Mouse (Mus musculus) macrophage (primary cell): ENCODE measurements around the gene Echdc2. TPM values are rescaled to one million over a fixed set of nuclear protein-coding genes. Genes with fewer than 3 reads are reported as not detected.
"Not testable (repeated sequence)": the region's sequence is repeated elsewhere in the genome, so short reads cannot be mapped to it uniquely, and the experiment has no call there.

Experiments
- H3K27ac ChIP-seq: fragments of 350-480 bp; formaldehyde crosslinking; 2 replicates; pipeline ENCODE4 v1.9.0; 2021
- H3K36me3 ChIP-seq: fragments of 350-480 bp; formaldehyde crosslinking; 2 replicates; pipeline ENCODE4 v1.9.0; 2021; ENCODE audit errors: inconsistent target
- H3K4me3 ChIP-seq: fragments of 350-480 bp; formaldehyde crosslinking; 2 replicates; pipeline ENCODE4 v1.9.0; 2021; ENCODE audit errors: inconsistent target
- H3K79me2 ChIP-seq: fragments of 350-480 bp; formaldehyde crosslinking; 2 replicates; pipeline ENCODE4 v1.9.0; 2021; ENCODE audit errors: inconsistent target
- WGBS: methylation state at CpG from one replicate; pipeline ENCODE4 v1.1.7; 2026; ENCODE audit warnings: inconsistent platforms; ENCODE audit not compliant: missing documents; 5-methylcytosine and 5-hydroxymethylcytosine counted together
- polyA plus RNA-seq: library from polyadenylated mRNA; stranded (reverse); fragments of 250-400 nt; gene quantifications from 3 replicates; pipeline ENCODE4 v1.2.4, GENCODE M21; 2018; ENCODE audit warnings: inconsistent platforms
- total RNA-seq, 78 experiments: library from RNA; depleted of rRNA; stranded (reverse); fragments of 250-400 nt; gene quantifications; 1 replicate in 9 of 78; 2 replicates in 24 of 78; 3 replicates in 43 of 78; 4 replicates in 2 of 78; pipeline ENCODE4 v1.2.4; 2018; ENCODE audit warnings: inconsistent platforms in 56 of 78

Echdc2 gene
- 1 to 10 TPM in 1 of 26 experiments, not detected in 25; 1.5 TPM for total RNA-seq (2018; cell fraction: chromatin; rRNA removed)
- total RNA-seq (2018; cell fraction: cytosol; rRNA removed): not detected
- total RNA-seq (2018; cell fraction: nucleus; rRNA removed): 1 to 10 TPM in 1 of 26 experiments, not detected in 25; 1.0 TPM
- not detected in 3 replicates for polyA plus RNA-seq

DNA sequence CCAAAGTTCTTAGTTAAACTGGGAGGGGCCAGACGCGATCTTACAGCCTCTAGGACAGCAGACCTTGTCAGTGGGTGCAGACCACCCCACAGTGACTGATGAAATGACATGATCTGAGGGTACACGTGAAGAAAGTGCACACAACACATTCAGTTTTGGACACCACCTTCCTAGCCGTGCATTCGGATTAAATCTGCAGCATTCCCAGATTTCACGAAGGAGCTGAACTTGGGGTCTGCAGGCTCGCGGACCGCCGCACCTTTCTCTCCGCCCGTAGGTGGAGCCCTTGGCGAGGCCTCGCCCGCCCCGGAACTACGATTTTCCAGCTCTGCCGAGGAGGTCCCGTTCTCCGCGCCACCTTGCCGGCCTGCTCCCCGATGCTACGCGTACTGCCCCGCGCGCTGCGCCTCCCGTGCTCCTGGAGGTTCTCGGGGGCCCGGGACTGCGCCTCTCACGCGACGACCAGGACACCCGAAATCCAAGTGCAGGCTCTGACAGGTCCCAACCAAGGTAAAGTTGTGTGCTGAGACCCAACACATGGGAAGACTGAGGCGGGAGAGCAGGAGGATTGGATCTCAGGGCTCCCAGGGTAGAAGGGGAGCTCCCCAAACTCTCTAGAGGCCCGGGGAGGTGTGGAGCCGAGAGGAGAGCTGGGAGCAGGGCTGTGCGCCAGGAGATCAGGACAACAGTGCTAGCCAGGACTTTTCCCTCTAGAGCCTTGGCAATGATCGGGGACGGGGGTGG, at the start of gene Echdc2:
TSS of gene Echdc2 (plus strand) at position 286 of the 744 bp plus-strand sequence.
- Histone ChIP-seq H3K27ac (no peak within 1 kb of the TSS), H3K79me2 (no peaks in the 10 kb centered on the region), H3K4me3 (no peak within 1 kb of the TSS), H3K36me3 (no peaks in the 10 kb centered on the region)
- 2% methylated on average over 43 of the region's 43 CpGs for WGBS

DNA sequence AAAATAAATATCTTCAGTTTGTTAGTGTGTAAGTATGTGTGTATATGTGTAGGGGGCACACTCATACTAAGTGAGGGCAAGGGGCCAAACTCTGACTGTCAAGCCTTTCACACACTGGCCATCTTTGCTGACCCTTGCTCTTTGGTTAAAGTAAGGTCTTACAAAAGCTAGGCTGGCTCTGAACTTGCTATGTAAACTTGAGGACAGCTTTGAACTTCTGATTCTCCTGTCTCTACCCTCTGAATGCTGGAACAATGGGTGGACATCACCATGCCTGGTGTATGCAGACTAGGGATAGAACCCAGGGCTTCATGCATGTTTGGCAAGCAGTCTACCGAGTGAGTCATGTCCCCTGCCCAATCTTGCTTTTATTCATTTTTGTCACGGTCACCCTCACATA, 48.8 kb upstream of the Echdc2 start:
- Histone ChIP-seq H3K36me3 (no peaks in the 10 kb centered on the region), H3K27ac (no peak overlapping the region), H3K79me2 (no peaks in the 10 kb centered on the region), H3K4me3 (no peak overlapping the region)
- 86% methylated on average over 2 of the region's 2 CpGs for WGBS

DNA sequence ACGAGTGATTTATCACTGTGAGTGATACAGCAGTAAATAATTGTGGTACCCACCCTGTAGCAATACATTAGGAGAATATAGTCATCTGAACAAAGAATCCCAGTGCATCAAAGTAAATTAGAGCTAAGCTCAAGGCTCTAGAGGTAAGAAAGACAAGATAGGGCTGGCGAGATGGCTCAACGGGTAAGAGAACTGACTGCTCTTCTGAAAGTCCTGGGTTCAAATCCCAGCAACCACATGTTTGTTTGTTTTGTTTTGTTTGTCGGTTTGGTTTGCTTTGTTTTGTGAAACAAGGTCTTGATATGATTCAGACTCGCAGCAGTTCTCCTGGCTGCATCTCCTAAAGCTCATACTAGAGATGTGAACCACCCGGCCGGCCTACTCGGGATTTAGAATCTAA, 47.7 kb upstream of the Echdc2 start:
- no peak overlapping the region for H3K27ac ChIP-seq

DNA sequence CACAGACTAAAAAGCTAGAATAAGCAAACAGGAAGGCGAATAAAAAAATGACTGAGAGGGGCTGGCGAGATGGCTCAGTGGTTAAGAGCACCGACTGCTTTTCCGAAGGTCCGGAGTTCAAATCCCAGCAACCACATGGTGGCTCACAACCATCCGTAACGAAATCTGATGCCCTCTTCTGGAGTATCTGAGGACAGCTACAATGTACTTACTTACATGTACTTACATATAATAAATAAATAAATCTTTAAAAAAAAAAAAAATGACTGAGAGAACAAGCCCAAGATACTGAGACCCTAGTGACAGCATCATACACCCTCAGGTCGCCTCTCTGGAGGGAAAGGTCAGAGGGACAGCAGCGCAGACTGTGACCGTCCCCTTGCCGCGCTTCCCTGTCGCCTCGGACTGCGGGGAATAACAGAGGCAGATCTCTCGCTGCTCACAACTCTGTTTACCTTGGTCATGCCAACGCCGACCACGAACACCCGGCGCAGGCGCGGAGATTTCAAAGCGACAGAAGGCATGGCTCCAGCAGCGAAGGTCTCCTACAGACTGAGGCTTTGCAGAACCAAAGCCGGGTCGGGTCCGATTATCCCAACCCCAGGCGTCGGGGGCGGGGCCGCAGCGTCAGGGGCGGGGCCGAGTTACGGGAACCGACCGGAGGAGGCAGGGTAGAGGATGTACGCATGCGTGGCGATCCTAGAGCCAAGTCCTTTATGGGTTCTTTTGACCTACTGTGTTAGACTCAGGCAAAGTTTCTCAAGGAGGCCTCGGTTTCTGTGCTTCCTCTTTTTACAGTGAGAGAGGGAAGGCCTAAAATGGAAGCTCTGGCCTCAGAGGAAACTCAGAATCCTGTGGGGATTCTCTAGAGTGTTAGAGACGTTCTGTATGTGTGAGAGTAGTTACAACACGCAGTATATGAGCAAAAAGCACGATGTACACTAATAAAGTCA, 47.0 kb upstream of the Echdc2 start:
- 9% methylated on average over 39 of the region's 45 CpGs for WGBS
- peak overlapping the region; percentile 52 for H3K27ac ChIP-seq

More for the DNA sequence above, 47.7 kb upstream of the Echdc2 start:
- Histone ChIP-seq H3K36me3 (no peaks in the 10 kb centered on the region), H3K4me3 (peak overlapping the region; percentile 68), H3K79me2 (no peaks in the 10 kb centered on the region)
- 93% methylated on average over 8 of the region's 8 CpGs for WGBS

DNA sequence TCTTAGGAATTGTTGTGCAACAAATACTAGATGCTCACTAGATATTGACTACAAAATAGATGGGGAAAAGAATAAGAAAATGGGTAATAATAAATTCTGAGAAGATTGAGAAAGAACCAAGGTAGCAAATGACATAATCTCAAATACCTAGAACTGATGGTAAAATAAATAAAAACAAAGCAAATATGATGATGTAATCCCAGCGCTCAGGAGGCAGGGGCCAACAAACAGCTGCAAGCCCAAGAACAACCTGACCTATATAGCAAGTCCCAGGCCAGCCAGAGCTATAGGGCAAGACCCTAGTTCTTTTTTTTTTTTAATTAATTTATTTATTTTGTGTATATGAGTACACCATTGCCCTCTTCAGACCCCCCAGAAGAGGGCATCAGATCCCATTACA, 41.1 kb upstream of the Echdc2 start:
- WGBS: 93% methylated on average over 1 of the region's 1 CpGs
- H3K4me3 ChIP-seq: no peak overlapping the region
- no peaks in the 10 kb centered on the region for H3K79me2 ChIP-seq

More for the DNA sequence above, 47.0 kb upstream of the Echdc2 start:
- Histone ChIP-seq H3K36me3 (no peaks in the 10 kb centered on the region), H3K4me3 (peak overlapping the region; percentile 68), H3K79me2 (no peaks in the 10 kb centered on the region)

DNA sequence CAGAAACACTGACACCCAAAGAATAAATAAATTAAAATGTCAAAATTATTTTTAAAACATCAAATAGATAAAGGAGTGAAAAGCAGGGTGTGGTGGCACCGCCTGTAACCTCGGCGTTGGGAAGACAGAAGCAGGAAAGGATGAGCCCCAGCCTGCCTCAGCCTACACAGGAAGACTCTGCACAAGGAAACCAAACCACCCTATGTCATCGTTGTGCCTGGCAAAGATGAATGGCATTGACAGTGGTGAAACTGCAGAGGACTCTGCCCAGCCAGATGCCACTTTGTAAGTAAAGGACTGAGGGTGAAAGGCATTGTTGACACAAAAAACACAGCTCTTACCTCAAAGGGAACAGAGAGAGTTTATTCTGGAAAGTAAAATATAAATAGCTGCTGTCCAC, 39.0 kb upstream of the Echdc2 start:
- Histone ChIP-seq H3K27ac (no peak overlapping the region), H3K36me3 (no peaks in the 10 kb centered on the region), H3K79me2 (no peaks in the 10 kb centered on the region), H3K4me3 (no peak overlapping the region)
- WGBS: 77% methylated on average over 4 of the region's 4 CpGs

More for the DNA sequence above, 41.1 kb upstream of the Echdc2 start:
- Histone ChIP-seq H3K36me3 (no peaks in the 10 kb centered on the region), H3K27ac (no peak overlapping the region)

DNA sequence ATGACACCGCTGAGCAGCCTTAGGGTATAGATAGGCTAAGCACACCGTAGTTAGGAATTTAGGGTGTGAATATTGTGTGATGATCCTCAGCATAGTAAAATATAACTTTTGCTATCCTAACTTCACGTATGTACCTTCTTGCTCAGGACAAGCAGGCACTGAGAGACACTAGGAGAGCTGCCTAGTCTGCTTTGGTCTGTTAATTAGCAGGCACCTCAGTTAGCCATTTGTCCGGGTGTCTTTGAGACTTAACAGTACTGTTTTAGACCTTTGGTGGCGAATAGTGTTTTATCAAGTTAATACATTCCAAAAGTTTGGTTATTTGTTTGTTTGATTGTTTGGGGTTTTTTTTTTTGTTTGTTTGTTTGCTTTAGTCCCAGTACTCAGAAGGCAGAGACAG, 37.7 kb upstream of the Echdc2 start:
- no peaks in the 10 kb centered on the region for H3K36me3 ChIP-seq
- no peak overlapping the region for H3K4me3 ChIP-seq
- no peaks in the 10 kb centered on the region for H3K79me2 ChIP-seq
- 97% methylated on average over 5 of the region's 5 CpGs for WGBS
- H3K27ac ChIP-seq: no peak overlapping the region

DNA sequence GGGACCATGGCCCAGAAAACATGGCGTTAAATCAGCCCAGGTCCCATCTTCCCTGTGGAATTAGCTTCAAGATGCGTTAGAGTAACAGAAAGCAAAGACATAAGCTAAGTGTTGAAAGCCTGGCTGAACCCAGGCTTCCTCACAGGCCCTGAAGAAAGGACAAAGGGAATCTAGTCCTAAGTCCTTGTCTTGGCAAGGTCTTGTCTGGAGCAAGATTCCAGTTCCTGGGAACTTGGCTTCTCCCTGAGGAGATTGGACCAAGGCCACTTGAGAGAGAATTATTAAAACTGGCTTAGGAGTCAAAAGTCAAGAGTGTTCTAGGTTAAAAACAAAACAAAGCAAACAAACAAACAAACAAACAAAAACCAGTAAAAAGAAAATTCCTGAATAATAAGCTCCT, 36.9 kb upstream of the Echdc2 start:
- H3K4me3 ChIP-seq: no peak overlapping the region
- no peak overlapping the region for H3K27ac ChIP-seq
- H3K36me3 ChIP-seq: no peaks in the 10 kb centered on the region
- H3K79me2 ChIP-seq: no peaks in the 10 kb centered on the region
- 97% methylated on average over 2 of the region's 2 CpGs for WGBS

DNA sequence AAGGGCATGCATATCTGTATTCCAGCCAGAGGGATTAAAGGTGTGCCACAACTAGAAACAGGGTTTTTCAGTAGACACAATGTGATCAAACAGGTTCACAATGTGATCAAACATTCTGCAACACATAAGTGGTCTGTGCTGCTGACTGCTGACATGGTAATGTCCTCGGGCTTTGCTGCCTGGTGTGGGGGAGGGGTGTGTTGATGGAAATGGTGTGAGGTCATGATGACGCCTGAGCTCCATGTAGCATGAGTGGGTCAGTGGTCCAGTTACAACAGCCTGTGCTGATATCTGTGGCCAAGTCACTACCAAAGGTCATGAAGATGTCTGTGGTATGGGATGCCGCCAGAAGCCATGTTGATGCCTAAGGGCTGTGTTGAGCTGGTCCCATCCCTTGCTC, 34.8 kb upstream of the Echdc2 start:
- Histone ChIP-seq H3K79me2 (no peaks in the 10 kb centered on the region), H3K27ac (no peak overlapping the region), H3K4me3 (no peak overlapping the region), H3K36me3 (no peaks in the 10 kb centered on the region)
- WGBS: 96% methylated on average over 3 of the region's 3 CpGs

DNA sequence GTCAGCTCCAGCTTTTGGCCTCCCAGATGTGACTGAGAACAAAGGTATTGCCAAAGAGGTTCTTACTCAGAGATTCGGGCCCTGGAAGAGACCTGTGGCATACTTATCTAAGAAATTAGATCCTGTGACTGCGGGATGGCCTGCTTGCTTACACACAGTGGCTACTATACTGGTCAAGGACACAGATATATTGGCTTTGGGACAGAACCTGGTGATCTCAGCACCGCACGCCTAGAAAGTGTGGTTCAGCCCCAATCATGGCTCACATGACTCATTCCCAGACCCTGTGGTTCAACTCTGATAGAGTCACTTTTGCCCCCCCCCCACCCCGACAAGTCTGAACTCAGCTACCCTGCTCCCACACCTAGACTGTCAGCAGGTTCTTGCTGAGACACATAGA, 28.3 kb upstream of the Echdc2 start:
- Histone ChIP-seq H3K36me3 (no peaks in the 10 kb centered on the region), H3K79me2 (no peaks in the 10 kb centered on the region), H3K27ac (no peak overlapping the region), H3K4me3 (no peak overlapping the region)
- 92% methylated on average over 5 of the region's 5 CpGs for WGBS

DNA sequence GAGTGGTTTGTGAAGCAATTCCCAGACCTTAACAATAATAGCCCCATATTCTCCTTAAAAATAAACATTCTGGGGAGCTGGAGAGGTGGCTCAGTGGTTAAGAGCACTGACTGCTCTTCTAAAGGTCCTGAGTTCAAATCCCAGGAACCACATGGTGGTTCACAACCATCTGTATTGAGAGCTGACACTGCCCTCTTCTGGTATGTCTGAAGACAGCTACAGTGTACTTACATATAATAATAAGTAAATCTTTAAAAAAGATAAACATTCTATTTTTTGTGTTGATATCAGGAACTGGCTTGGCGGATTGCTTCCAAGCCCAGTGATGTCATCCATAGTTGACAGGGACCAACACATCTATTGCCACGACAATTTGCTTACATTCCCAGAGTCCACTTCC, 22.1 kb upstream of the Echdc2 start:
- not testable (repeated sequence) for H3K36me3 ChIP-seq, H3K79me2 ChIP-seq, H3K4me3 ChIP-seq, H3K27ac ChIP-seq
- 92% methylated on average over 2 of the region's 2 CpGs for WGBS

DNA sequence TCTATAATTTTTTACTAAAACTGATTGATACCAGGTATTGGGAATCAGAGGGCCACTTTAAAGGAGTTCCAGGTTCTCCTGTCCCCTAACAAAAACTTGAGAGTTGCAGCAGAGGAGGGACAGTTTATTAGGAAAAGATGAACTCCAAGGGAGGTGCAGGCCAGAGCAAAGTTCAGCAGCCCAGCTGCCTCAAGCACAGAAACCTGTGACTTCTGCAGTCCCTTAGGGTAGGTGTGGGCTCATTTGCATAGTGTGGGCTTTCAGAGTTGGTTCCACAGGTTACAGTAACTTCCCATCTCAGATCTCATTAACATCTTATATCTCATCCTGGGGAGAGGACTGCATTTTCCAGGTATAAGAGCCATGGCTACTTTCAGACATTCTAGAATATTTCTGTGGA, 21.5 kb upstream of the Echdc2 start:
- H3K4me3 ChIP-seq: no peak overlapping the region
- no peaks in the 10 kb centered on the region for H3K36me3 ChIP-seq
- H3K27ac ChIP-seq: no peak overlapping the region
- no peaks in the 10 kb centered on the region for H3K79me2 ChIP-seq

DNA sequence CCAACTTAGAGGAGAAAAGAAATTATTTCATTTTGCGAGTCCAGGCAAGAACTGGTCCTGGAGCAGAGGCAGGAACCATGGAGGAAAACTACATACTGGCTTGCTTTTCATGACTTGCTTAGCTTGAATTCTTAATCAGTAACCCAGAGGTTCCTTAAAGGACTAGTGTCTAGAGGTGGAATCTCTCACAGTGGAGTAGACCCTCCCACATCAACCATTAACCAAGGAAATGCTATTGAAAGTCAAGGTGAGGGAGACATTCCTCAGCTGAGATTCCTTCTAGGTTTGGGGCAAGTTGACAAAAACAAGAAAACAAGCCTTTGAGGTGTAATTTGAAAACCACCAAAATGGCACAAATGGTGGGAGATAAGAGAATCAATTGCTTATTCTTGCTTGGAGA, 20.4 kb upstream of the Echdc2 start, which contains the start of gene Scp2:
TSS of gene Scp2 (minus strand) at position 119 of the 400 bp plus-strand sequence.
- Histone ChIP-seq H3K36me3 (no peaks in the 10 kb centered on the region), H3K27ac (no peak within 1 kb of the TSS), H3K79me2 (no peaks in the 10 kb centered on the region), H3K4me3 (no peak within 1 kb of the TSS)
- 87% methylated on average over 1 of the region's 1 CpGs for WGBS

DNA sequence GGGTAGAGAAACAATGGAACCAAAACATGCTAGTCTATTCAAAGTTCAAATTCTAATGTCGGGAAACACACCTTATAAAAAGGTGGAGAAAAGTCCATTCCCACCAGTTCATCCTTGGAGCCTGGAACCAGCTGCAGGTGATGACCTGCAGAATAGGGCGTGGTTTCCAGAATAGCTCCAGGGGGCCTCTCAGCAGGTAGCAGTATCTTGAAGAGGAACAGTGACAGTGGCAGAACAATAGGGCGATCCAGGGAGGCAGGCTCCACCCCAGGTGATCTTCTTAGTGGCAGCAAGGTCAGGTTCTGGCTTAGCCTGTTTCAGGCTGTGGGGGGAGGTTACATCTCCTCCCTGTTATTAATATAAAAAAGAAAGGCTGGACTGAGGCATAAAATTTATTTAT, 19.7 kb upstream of the Echdc2 start:
- not testable (repeated sequence) for H3K36me3 ChIP-seq, H3K4me3 ChIP-seq, H3K27ac ChIP-seq, H3K79me2 ChIP-seq
- WGBS: 75% methylated on average over 3 of the region's 3 CpGs

DNA sequence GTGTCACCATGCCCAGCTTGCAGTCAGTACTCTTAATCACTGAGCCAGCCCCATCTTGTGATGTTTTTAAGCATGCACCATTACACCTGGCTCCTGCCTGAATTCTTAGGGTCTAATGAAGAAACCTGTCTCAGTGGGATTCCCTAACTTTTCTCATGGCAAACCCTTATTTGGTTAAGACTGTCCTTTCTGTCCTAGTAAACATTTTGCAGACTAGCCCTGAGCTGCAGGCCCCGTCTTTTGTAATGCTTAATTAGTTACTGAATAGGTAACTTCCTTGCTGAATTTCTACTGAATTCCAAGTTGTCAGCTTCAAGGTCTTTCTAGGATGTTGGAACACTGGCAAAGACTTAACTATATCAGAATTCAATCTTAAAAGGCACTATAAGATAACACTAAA, 10.1 kb upstream of the Echdc2 start:
- 100% methylated on average over 1 of the region's 1 CpGs for WGBS

More for the DNA sequence above, 10.1 kb upstream of the Echdc2 start:
- not testable (repeated sequence) for H3K79me2 ChIP-seq, H3K36me3 ChIP-seq, H3K4me3 ChIP-seq, H3K27ac ChIP-seq
